Mouse (Mus musculus) spleen, embryonic (tissue): ENCODE data around the gene Gm20661.

ENCODE experiments used
- CTCF ChIA-PET: fragments of 350-600 bp; sonication (Branson Sonifier 250); formaldehyde crosslinking; loops from one replicate; lab custom pipeline; 2022; lab: Charles Lee

Gm20661 gene

GRCm38 (mm10) chr9:107982681-107983346 is at the start of gene Gm20661:
TSS of gene Gm20661 (plus strand) at chr9:107983058.
- CTCF ChIA-PET: interaction anchor here (0.6 kb wide), 1 partner anchor 169 kb away, joined by 3 read pairs; no protein-coding TSS in a partner anchor

DNA sequence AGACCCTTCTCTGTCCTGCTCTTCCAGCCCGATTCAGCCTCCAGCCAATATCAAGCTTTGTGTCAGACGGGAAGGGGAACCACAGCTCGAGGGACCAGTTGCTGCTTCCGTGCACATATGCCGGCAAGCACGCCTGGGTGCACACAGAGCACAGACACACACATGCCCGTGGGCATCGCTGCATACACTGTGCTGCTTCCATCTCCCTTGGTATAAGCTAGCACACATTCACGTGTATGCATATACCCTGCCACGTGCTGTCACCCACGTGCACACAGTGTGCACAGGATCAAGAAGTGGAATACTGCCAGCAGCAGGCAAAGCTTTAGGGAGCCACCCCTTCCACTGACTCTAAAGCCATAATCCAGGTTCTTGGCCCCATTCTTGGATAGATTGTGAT is 48.7 kb upstream of the Gm20661 start:
- CTCF ChIA-PET: no interaction called here

GRCm38 (mm10) chr9:107935374-107935773 is 47.5 kb upstream of the Gm20661 start, which contains the start of gene Camkv:
TSS of gene Camkv (plus strand) at chr9:107935674.
- CTCF ChIA-PET: no interaction called here

DNA sequence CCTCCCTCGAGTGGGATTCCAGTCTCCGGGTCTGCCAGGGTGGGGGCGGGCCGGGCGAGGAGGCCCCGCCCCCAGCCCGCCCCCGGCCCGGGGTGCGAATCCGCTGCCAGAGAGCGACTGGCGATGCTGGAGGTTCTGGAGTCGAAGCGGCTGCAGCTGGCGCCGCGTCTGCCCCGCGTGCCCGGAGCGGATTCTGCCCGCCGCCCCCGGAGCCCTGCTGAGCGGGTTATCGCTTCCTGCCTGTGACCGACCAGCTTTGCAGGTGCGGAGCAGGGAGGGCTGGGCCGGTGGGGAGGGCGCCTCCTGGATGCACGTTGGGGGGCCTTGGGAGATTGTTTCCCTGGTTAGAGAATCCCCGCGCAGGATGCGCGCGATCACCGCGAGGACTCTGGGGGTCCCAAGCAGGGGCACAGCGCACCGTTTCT is 47.1 kb upstream of the Gm20661 start:
- CTCF ChIA-PET: interaction anchor here (1.1 kb wide), 1 partner anchor 19 kb away, joined by 6 read pairs; no protein-coding TSS in a partner anchor

- CTCF ChIA-PET: interaction anchor here (1.1 kb wide), 1 partner anchor 19 kb away, joined by 6 read pairs; no protein-coding TSS in a partner anchor
These were observed 46.5 kb upstream of the Gm20661 start for GRCm38 (mm10) chr9:107936215-107936822.

GRCm38 (mm10) chr9:107936831-107937230 is 46.0 kb upstream of the Gm20661 start:
- CTCF ChIA-PET: interaction anchor here (1.1 kb wide), 1 partner anchor 18 kb away, joined by 6 read pairs; no protein-coding TSS in a partner anchor

- CTCF ChIA-PET: interaction anchor here (1.0 kb wide), 1 partner anchor 43 kb away, joined by 3 read pairs; no protein-coding TSS in a partner anchor
These were observed 35.3 kb upstream of the Gm20661 start for GRCm38 (mm10) chr9:107947241-107948194.

DNA sequence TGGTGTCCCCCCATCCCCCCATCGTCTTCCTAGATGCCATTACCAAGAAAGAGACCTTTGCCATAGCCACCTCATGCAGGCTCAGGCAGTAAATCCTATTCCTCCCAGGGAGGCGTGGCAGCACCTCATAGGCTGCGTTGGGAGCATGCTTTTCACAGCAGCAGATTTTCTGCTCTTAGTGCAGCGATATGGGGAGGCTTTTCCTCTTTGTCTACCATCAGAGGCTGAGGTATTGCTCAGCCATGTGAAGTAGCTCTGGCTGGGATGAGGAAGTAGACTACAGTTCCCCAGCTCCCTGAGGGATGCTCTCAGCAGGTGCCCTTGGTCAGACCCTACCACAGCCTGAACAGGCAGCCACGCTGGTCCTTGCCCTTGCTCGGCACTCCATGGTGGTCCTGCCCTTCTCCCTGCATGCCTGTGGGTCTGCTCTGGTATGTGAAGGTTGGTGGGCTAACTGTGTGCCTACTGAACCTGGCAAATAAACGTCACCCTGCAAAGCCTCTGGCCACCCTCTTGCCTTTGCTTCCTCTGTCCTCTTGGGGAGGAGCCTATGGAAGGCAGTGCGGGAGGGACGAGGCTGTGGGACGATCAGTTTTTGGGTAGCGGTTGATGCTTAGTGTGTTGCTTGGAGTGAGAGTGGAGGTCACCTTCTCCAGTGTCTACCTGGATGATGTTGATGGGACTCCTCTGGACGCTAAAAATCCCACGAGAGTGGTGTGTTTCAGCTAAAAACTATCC is 33.5 kb upstream of the Gm20661 start:
- CTCF ChIA-PET: interaction anchor here (0.8 kb wide), 1 partner anchor 55 kb away, joined by 3 read pairs; no protein-coding TSS in a partner anchor

DNA sequence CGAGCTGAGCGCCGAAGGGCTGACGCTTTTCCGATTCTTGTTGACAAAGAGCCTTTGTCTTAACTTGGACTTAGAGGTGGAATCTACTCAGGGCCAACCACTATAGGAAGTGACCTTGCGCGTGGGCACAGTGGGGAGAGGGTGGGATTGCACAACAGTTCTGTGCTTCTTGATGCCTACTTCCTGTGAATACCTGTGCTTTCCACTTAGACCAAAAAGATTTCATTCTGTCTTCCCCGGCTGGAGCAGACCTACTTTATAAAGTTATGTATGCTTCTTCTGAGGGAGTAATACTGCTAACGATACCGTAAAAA is 33.0 kb upstream of the Gm20661 start, which contains the start of gene Traip:
Gene Traip (plus strand): TSS at position 215 of the 314 bp plus-strand sequence.
- CTCF ChIA-PET: interaction anchor here (0.8 kb wide), 1 partner anchor 54 kb away, joined by 3 read pairs; no protein-coding TSS in a partner anchor

DNA sequence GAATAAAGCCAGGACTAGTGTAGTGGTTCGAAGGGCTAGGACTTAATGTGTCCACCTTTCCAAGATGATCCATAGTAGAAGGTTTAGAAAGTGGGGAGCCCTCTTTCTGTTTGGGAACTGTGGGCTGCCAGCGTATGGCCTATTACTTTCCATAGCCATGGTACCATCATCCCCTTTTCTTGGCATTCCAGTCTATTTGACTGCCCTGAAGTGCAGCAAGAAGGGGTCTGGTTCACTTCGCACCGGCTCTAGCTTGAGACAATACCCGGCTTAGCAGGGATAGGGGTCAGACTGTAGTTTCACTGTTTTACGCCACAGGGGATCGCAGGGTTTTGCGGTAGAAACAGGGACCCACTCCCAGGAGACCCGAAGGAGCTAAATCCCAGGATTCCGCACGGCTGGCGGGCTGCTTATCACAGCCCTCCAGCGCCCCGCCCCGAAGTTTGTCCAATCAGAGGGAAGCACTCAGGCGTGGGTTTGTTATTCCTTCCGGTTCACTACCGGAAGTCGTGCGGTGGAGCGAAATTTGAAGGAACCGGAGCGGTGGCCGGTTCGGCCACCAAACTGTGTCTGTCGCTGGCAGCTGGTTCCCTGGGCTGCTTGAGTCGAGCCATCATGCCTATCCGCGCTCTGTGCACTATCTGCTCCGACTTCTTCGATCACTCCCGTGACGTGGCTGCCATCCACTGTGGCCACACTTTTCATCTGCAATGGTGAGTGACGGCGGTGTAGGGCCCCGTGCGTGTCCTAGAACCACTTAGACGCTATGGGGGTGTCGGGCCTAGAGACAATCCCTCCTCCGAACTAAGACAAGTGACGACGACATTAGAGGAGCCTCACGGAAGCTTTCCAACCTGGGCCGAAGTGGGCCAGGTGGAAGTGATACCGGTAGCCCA is 32.1 kb upstream of the Gm20661 start:
- CTCF ChIA-PET: interaction anchor here (1.6 kb wide), 1 partner anchor 11 kb away, joined by 3 read pairs; no protein-coding TSS in a partner anchor

DNA sequence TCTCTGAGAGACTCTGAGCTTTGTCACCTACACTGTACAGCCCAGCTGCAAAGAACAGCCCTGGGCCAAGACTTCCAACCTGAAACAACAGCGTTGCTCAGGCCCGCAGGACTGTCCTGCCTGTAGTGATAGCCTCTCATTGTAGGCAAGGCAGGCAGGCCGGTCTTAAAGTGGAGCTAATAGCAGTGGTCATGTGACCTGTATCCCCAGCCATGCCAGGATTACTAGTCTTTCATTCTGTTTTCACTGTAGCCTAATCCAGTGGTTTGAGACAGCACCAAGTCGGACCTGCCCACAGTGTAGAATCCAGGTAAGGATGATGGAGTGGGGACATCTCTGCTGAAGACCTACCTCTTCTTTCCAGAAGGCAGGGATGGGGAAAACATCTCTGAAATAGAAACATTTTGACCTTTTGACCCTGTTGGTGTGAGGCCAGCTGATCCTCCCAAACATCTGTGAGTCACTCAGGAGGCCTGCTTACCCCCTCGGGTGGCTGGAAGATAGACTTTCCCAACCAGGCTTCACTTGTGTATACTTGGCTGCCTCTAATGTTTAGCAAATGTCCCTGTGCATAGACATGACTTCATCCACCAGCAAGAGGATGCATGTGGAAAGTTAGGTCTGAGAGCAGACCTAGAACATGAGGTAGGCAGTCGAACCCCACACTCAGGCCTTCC is 27.1 kb upstream of the Gm20661 start:
- CTCF ChIA-PET: interaction anchor here (0.8 kb wide), 1 partner anchor 20 kb away, joined by 6 read pairs; no protein-coding TSS in a partner anchor

DNA sequence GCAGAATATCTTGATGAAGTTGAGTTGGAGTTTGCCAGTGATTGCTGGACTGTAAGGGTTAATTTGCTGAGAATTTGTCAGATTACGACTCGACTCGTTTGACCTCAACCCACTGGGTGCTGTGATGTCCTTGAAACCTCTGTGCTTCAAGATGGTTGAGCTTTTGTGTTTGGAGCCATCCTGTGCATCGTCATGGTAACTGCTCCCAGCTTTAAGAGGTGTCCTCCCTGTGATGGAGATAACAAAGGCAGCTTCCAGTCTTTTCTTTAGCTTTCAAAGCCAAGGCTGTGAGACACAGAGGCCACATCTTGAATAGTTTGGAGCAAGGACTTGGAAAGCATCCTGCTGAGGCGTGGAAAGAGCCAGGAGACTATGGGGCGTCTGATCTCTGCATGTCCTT is 25.7 kb upstream of the Gm20661 start:
- CTCF ChIA-PET: interaction anchor here (0.8 kb wide), 1 partner anchor 65 kb away, joined by 3 read pairs; no protein-coding TSS in a partner anchor

- CTCF ChIA-PET: no interaction called here
These were observed 23.0 kb upstream of the Gm20661 start for GRCm38 (mm10) chr9:107959896-107960295.

DNA sequence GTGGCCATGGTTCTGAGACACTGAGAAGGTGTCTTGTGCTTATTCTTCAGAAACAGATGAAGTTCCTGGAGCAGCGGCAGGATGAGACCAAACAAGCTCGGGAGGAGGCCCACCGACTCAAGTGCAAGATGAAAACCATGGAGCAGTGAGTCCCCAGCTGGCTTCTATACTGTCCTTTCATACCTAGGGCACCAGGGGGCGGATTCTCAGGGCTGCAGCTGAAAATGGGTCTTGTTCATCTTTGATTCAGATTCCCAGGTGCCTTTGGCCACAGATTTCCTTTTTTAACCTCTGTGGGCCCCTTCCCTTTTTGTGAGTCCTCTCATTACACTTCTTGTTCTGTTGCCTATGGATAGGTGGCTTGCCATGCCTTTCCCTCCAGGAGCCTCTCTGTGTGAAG is 21.9 kb upstream of the Gm20661 start:
- CTCF ChIA-PET: interaction anchor here (1.0 to 1.1 kb wide), 2 partner anchors 10 to 27 kb away, joined by 3 read pairs; no protein-coding TSS in a partner anchor

GRCm38 (mm10) chr9:107961351-107961762 is 21.5 kb upstream of the Gm20661 start:
- CTCF ChIA-PET: interaction anchor here (1.0 to 1.1 kb wide), 2 partner anchors 10 to 26 kb away, joined by 3 read pairs; no protein-coding TSS in a partner anchor

- CTCF ChIA-PET: interaction anchor here (1.0 to 1.1 kb wide), 2 partner anchors 11 to 26 kb away, joined by 3 read pairs; no protein-coding TSS in a partner anchor
These were observed 21.0 kb upstream of the Gm20661 start for GRCm38 (mm10) chr9:107961881-107962280.

- CTCF ChIA-PET: no interaction called here
These were observed 19.9 kb upstream of the Gm20661 start for GRCm38 (mm10) chr9:107962916-107963315.

- CTCF ChIA-PET: interaction anchor here (0.6 to 1.4 kb wide), 2 partner anchors 88 kb away, joined by 4 to 6 read pairs; no protein-coding TSS in a partner anchor
These were observed 19.2 kb upstream of the Gm20661 start for GRCm38 (mm10) chr9:107963700-107964099.
